Mouse (Mus musculus) urinary bladder, postnatal 4 days (tissue): ENCODE measurements around the gene Zfp846.
"Not testable (repeated sequence)": the region's sequence is repeated elsewhere in the genome, so short reads cannot be mapped to it uniquely, and the experiment has no call there.

Source experiments
- DNase-seq, 2 experiments: peaks; one replicate each; pipeline ENCODE4 v3.0.0; 2021 to 2022; ENCODE audit warnings: low spot score in 2 of 2

Gene Zfp846

GRCm38 (mm10) chr9:20581175-20581634 is at the start of gene Zfp846:
Gene Zfp846, plus strand, starts transcription at chr9:20581291.
- peak; percentile 98 to 99 for DNase-seq

GRCm38 (mm10) chr9:20534326-20534926 is 46.7 kb upstream of the Zfp846 start:
- DNase-seq: no peak

- DNase-seq: no peak
Measured at GRCm38 (mm10) chr9:20536598-20536997, 44.5 kb upstream of the Zfp846 start.

GRCm38 (mm10) chr9:20543496-20543895 is 37.6 kb upstream of the Zfp846 start:
- DNase-seq: no peak

- DNase-seq: peak; percentile 88 to 89
Measured at GRCm38 (mm10) chr9:20544070-20544821, 36.8 kb upstream of the Zfp846 start.

GRCm38 (mm10) chr9:20545151-20545550 is 35.9 kb upstream of the Zfp846 start:
- no peak for DNase-seq

GRCm38 (mm10) chr9:20551781-20552275 is 29.3 kb upstream of the Zfp846 start:
- DNase-seq: no peak

GRCm38 (mm10) chr9:20552698-20553097 is 28.4 kb upstream of the Zfp846 start:
- no peak for DNase-seq

- no peak for DNase-seq
Measured at GRCm38 (mm10) chr9:20562177-20562576, 18.9 kb upstream of the Zfp846 start.

GRCm38 (mm10) chr9:20565326-20566030 is 15.6 kb upstream of the Zfp846 start:
- not testable (repeated sequence) for DNase-seq

GRCm38 (mm10) chr9:20571060-20571459 is 10.0 kb upstream of the Zfp846 start:
- DNase-seq: no peak

- no peak for DNase-seq
Measured at GRCm38 (mm10) chr9:20576591-20576990, 4.5 kb upstream of the Zfp846 start.

GRCm38 (mm10) chr9:20601270-20601669 is 20.2 kb downstream of the Zfp846 start:
- no peak for DNase-seq

- no peak for DNase-seq
Measured at GRCm38 (mm10) chr9:20606269-20606668, 25.2 kb downstream of the Zfp846 start.

GRCm38 (mm10) chr9:20607100-20607974 is 26.2 kb downstream of the Zfp846 start:
- DNase-seq: peak; percentile 80 to 88

- no peak for DNase-seq
Measured at GRCm38 (mm10) chr9:20609831-20610464, 28.9 kb downstream of the Zfp846 start.

GRCm38 (mm10) chr9:20611976-20612375 is 30.9 kb downstream of the Zfp846 start:
- no peak for DNase-seq

- DNase-seq: no peak
Measured at GRCm38 (mm10) chr9:20616685-20617084, 35.6 kb downstream of the Zfp846 start.

GRCm38 (mm10) chr9:20631332-20631731 is 50.2 kb downstream of the Zfp846 start:
- no peak for DNase-seq

- not testable (repeated sequence) for DNase-seq
Measured at GRCm38 (mm10) chr9:20635676-20636075, 54.6 kb downstream of the Zfp846 start.

GRCm38 (mm10) chr9:20636256-20636655 is 55.2 kb downstream of the Zfp846 start:
- no peak for DNase-seq
